Mouse (Mus musculus) heart, adult 2 months (tissue): ENCODE data around the gene St6gal1. TPM values are rescaled to one million over a fixed set of nuclear protein-coding genes. Genes with fewer than 3 reads are reported as not detected.

Experiments
- DNase-seq, 2 experiments: peaks; one replicate each; pipeline ENCODE4 v3.0.0; 2021
- H3K27ac ChIP-seq: fragments of 200-600 bp; 2 replicates; pipeline ENCODE4 v1.8.1; 2022
- H3K27me3 ChIP-seq: fragments of 200-500 bp; 2 replicates; pipeline ENCODE4 v1.6.1; 2012; ENCODE audit warnings: mild to moderate bottlenecking, low read length, inconsistent platforms, mixed read lengths; ENCODE audit not compliant: control insufficient read depth, insufficient read depth
- H3K36me3 ChIP-seq: fragments of 200-500 bp; 2 replicates; pipeline ENCODE4 v1.6.1; 2012; ENCODE audit warnings: low read length, inconsistent platforms; ENCODE audit not compliant: control insufficient read depth, insufficient read depth
- H3K4me1 ChIP-seq: fragments of 200-500 bp; 2 replicates; pipeline ENCODE4 v1.6.1; 2011; ENCODE audit warnings: low read length; ENCODE audit not compliant: control insufficient read depth, insufficient read depth
- H3K4me3 ChIP-seq: fragments of 200-600 bp; 2 replicates; pipeline ENCODE4 v1.8.1; 2022
- H3K79me2 ChIP-seq: fragments of 200-500 bp; replicated peaks from 2 replicates; pipeline ENCODE4 v1.6.1; 2012; ENCODE audit warnings: mild to moderate bottlenecking, inconsistent platforms, low read length, moderate library complexity, mixed read lengths; ENCODE audit not compliant: control insufficient read depth, insufficient read depth
- H3K9ac ChIP-seq: fragments of 200-500 bp; 2 replicates; pipeline ENCODE4 v1.6.1; 2012; ENCODE audit warnings: low read depth, mild to moderate bottlenecking, control low read depth, inconsistent platforms, low read length, mixed read lengths
- CTCF ChIP-seq: fragments of 200-600 bp; IDR thresholded peaks from 2 replicates; pipeline ENCODE4 v1.8.1; 2022; ENCODE audit warnings: antibody characterized with exemption, mild to moderate bottlenecking, moderate library complexity
- EP300 ChIP-seq: fragments of 200-500 bp; IDR thresholded peaks from 2 replicates; pipeline ENCODE4 v1.6.1; 2011; ENCODE audit warnings: low read depth, low read length, control low read depth; ENCODE audit not compliant: insufficient read depth
- POLR2A ChIP-seq: fragments of 200-500 bp; IDR thresholded peaks from 2 replicates; pipeline ENCODE4 v1.6.1; 2011; ENCODE audit warnings: mild to moderate bottlenecking, low read depth, low read length, control low read depth; ENCODE audit not compliant: insufficient read depth
- WGBS: fragments of 180-500 bp; shearing (Covaris S2); methylation state at CpG from one replicate; pipeline ENCODE4 v1.1.7; 2018; 5-methylcytosine and 5-hydroxymethylcytosine counted together
- intact Hi-C: fragments of 180-260 bp; cut with DNase I; formaldehyde crosslinking; loops from one replicate; pipeline ENCODE4 v1.15.1; 2025
- polyA plus RNA-seq: library from polyadenylated mRNA; depleted of rRNA; stranded (reverse); fragments of >200 nt; gene quantifications from 2 replicates; pipeline ENCODE4 v1.2.3, GENCODE M21; 2012
- total RNA-seq, 2 experiments: library from RNA; stranded (reverse); gene quantifications; 2 replicates each; pipeline ENCODE4 v1.2.3; 2021

Gene St6gal1
- total and polyA plus RNA-seq, 3 experiments, result 6.0 to 9.9 (median 8.4) TPM

DNA sequence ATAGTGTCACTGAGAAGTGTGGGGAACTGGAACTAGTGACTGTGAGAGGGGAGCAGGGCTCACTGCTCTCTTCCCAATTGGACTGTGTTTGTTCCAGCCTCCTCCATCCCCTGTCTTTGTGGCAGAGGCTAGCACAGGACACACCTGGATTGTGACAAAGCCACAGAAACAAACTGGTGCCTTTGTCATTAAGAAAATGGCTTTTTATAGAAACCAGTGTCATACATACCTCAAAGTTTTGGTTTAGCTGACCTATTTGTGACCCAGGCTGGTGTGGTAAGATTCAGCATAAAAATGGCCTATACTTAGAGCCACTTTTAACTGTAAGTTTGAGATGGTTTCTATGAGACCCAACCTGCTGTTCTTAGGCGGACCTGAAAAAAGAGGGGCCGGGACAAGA is 116.7 kb downstream of the St6gal1 start:
- WGBS, result 97% methylated on average over 2 of the region's 2 CpGs
- intact Hi-C loops, result no loop called here

DNA sequence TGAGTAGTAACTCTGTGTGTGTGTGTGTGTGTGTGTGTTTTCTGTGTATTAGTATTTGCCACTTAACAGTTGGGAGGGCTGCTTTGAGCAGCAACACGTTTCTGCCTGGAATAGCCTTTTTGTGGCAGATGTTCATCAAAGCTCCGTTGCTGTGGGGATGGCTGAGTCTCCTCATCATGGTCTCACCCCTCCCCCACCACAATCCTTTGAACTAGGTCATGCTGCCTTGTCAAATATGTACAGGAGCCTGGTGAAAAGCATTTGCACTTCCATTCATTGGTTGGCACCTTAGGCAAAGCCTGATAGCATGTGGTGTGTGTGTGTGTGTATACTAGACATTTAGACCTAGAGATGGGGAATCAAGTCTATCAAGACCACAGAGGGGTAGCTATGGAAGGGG is 126.3 kb downstream of the St6gal1 start:
- H3K36me3 ChIP-seq, result no peaks in the 10 kb centered on the region; the same call in 1 of the 2 replicates
- H3K4me1 ChIP-seq, result no peaks in the 10 kb centered on the region; the same call in 1 of the 2 replicates
- H3K9ac ChIP-seq, result no peak overlapping the region
- no peaks in the 10 kb centered on the region for H3K27me3 ChIP-seq
- intact Hi-C loops, result no loop called here
- H3K79me2 ChIP-seq, result no peaks in the 10 kb centered on the region
- H3K27ac ChIP-seq, result no peak overlapping the region
- DNase-seq, result no peak
- TF ChIP-seq CTCF, result no peak
- 53% methylated on average over 2 of the region's 2 CpGs for WGBS
- no peak overlapping the region for H3K4me3 ChIP-seq

More for the DNA sequence above, 116.7 kb downstream of the St6gal1 start:
- TF ChIP-seq CTCF, result no peak
- no peaks in the 10 kb centered on the region for H3K4me1 ChIP-seq
- no peaks in the 10 kb centered on the region for H3K79me2 ChIP-seq
- no peak for DNase-seq
- H3K27ac ChIP-seq, result no peak overlapping the region
- no peaks in the 10 kb centered on the region for H3K27me3 ChIP-seq
- no peak overlapping the region for H3K9ac ChIP-seq
- no peak overlapping the region for H3K4me3 ChIP-seq
- H3K36me3 ChIP-seq, result no peaks in the 10 kb centered on the region

GRCm38 (mm10) chr16:23361031-23361430 is 136.5 kb downstream of the St6gal1 start:
- no peak for DNase-seq
- no peak overlapping the region for H3K27ac ChIP-seq
- no peaks in the 10 kb centered on the region for H3K36me3 ChIP-seq
- WGBS, result 62% methylated on average over 4 of the region's 4 CpGs
- no peak overlapping the region for H3K4me3 ChIP-seq
- TF ChIP-seq EP300, result no peak
- no peak for TF ChIP-seq POLR2A
- no peak for TF ChIP-seq CTCF
- no peaks in the 10 kb centered on the region for H3K79me2 ChIP-seq
- intact Hi-C loops, result no loop called here
- no peaks in the 10 kb centered on the region for H3K27me3 ChIP-seq
- peaks cover 3% of the 10 kb centered on the region for H3K4me1 ChIP-seq
- no peak overlapping the region for H3K9ac ChIP-seq

GRCm38 (mm10) chr16:23361434-23361970 is 137.0 kb downstream of the St6gal1 start:
- no peak for DNase-seq
- 61% methylated on average over 3 of the region's 3 CpGs for WGBS

GRCm38 (mm10) chr16:23364328-23364990 is 139.9 kb downstream of the St6gal1 start:
- intact Hi-C loops, result no loop called here

More at GRCm38 (mm10) chr16:23361434-23361970, 137.0 kb downstream of the St6gal1 start:
- H3K27ac ChIP-seq, result no peak overlapping the region
- no peaks in the 10 kb centered on the region for H3K27me3 ChIP-seq
- peaks cover 3% of the 10 kb centered on the region for H3K4me1 ChIP-seq
- no peaks in the 10 kb centered on the region for H3K79me2 ChIP-seq
- no peak for TF ChIP-seq CTCF
- TF ChIP-seq EP300, result no peak
- TF ChIP-seq POLR2A, result no peak
- H3K9ac ChIP-seq, result no peak overlapping the region
- H3K36me3 ChIP-seq, result no peaks in the 10 kb centered on the region
- H3K4me3 ChIP-seq, result no peak overlapping the region
- intact Hi-C loops, result no loop called here

DNA sequence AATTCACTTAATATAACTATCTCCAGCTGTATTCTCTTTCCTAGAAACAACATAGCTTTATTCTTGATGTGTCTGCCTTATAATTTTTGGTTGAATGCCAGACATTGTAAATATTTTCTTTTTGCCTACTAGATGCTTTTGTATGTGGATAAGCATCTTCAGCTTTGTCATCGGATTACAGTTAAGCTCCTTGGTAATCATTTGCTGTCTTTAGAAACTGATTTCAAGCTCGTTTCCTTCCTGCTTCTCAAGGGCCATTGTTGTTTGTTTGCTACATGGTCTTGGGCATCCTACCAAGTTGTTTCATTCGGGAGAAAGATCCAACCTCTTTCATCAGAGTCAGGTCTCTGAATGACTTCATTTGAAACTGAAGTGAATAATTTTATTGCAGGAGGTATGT is 144.6 kb downstream of the St6gal1 start:
- Histone ChIP-seq H3K27ac (no peak overlapping the region), H3K27me3 (no peaks in the 10 kb centered on the region), H3K36me3 (no peaks in the 10 kb centered on the region), H3K9ac (no peak overlapping the region), H3K4me1 (no peaks in the 10 kb centered on the region; the same call in 1 of the 2 replicates), H3K79me2 (no peaks in the 10 kb centered on the region), H3K4me3 (no peak overlapping the region)
- TF ChIP-seq CTCF (no peak), POLR2A (no peak), EP300 (no peak)
- 31% methylated on average over 3 of the region's 3 CpGs for WGBS
- DNase-seq, result no peak
- intact Hi-C loops, result no loop called here

More at GRCm38 (mm10) chr16:23364328-23364990, 139.9 kb downstream of the St6gal1 start:
- 57% methylated on average over 2 of the region's 2 CpGs for WGBS
- H3K4me1 ChIP-seq, result peaks cover 3% of the 10 kb centered on the region
- H3K27me3 ChIP-seq, result no peaks in the 10 kb centered on the region
- H3K79me2 ChIP-seq, result no peaks in the 10 kb centered on the region
- no peaks in the 10 kb centered on the region for H3K36me3 ChIP-seq
- no peak overlapping the region for H3K27ac ChIP-seq
- no peak for DNase-seq
- no peak for TF ChIP-seq CTCF
- no peak for TF ChIP-seq EP300
- TF ChIP-seq POLR2A, result no peak
- no peak overlapping the region for H3K9ac ChIP-seq
- no peak overlapping the region for H3K4me3 ChIP-seq
